Mouse (Mus musculus) cerebellum, adult 8-10 months (tissue): ENCODE data around the gene Coro2a.

Source experiments
- DNase-seq: peaks from one replicate; pipeline ENCODE4 v3.0.0; 2022

The Coro2a gene

DNA sequence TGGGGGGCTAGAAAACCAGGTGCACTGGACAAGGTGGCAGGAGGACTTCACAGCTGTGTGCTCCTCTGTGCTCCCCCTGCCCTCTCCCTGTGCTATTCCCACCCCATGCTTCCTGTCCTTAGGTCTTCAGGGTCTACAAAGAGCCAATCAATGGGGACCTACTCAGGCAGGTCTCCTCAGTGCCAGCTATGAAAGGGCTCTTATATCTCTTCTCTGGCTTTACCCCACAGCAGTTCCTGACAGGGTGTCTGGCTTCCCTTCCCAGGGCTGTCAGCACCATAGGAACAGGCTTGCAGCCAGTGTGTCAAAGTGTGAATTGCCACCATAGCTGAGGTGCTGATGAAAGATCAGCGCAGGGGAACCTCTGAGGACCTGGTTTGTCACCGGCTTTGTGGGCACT lies 81.5 kb downstream of the Coro2a start:
- DNase-seq: no peak

DNA sequence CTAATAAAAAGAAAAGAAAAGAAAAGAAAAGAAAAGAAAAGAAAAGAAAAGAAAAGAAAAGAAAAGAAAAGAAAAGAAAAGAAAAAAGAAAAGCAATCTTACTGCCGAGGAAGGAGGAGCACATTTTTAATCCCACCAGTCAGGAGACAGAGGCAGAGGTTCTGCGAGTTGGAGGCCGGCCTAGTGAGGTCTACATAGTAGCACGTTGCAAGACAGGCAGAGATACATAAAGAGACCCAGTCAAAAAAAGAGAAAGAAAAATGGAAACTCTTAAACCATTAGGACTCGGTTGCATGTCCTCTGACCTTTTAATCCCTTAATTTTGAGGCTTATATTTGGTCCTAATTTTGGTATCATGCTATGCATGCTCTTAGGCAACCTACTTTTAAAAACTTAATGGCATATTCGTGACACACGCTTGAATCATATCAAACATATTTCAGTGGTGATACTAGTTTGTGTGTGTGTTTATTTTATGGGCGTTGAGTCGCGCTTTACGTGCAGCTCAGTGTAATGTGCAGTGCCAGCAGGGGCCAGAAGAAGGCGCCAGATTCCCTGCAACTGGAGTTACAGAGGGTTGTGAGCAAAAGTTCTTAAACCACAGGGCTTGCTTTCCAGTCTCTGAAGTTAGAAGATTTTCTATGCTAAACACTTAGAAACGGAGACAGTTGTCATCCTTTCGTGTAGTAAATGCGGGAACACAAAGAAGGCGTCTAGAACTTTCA lies 94.1 kb downstream of the Coro2a start:
- DNase-seq: peak; percentile 68

DNA sequence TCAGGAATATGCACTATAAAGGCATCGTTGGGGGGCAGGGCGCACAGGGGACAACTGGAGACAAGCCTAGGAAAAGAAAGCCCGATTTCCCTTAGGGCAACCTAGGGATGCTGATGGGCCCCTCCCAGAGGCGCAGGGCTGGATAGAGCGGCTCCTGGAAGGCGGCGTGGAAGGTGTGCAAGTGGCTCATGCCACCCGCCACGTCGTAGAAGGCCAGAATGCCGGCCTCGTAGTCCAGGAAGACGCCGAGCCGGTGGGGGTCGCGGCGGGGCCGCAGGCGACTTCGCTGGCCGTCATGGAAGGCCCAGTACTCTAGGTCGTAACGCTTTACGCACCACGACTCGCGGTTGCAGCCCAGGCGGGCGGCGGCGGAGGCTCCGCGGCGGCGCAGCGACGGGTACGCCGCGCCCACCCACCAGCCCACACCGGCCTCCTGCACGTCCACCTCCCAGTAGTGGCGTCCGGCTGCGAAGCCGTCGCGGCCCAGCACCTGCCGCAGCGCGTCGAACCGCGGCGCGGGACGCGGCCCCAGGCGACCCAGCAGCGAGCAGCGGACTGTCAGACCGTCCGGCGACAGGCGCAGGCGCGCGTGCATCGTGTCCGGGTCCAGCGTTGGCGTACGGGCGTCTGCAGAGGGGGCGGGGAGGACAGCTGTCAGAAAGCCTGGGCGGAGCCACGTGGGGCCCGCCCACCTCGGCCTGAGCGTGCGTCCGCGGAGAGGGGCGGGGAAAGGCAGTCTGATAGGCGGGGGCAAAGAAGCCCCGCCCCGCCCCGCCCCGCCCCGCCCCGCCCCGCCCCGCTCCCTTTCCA lies 95.0 kb downstream of the Coro2a start:
- DNase-seq: peak; percentile 83

DNA sequence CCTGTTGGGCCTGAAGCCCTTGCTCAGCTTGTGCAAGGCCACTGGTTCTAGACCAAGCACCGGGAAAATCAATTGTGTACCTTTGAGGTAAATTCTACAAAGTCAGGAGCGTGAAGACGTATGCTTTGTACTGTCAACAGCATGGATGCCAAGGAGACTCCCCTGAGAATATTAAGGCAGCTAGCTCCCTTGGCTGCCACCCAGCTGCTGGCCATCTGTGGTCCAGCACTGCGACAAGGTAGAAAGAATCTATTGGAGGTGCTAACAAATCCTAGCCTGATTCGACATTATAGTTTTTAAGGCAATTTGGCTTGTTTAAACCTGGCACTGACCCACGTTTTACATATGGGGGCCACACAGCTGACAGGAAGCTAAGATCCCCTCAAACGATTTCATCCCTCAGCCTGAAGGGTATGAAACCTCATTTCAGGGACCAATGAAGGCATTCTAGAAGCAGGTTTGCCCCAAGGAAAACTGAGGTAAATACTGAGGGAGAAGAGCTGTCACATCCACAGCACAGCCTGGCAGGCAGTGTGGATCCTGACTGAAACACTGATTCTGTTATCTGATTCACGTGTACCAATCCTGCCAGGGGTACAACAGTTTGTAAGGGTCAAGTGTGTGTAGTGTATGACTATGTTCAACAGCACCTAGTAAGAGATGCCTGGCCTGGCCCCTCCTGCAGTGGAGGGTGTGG lies 96.5 kb downstream of the Coro2a start:
- DNase-seq: peak; percentile 32

DNA sequence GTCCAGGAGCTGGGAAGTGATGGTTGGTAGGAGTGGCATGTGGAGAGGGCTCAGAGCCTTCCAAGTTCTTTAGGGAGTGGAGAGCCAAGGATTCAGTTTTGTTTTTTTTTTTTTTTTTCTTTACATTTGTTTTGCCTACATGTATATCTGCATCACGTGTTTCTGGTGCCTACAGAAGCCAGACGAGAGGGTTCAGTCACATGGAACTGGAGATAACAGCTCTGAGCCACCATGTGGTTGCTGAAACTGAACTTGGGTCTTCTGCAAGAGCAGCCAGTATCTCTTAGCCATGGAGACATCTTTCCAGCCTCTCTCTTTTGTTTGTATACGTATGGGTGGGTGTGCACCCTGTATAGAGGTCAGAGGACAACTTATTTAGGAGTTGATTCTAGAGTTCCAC lies 98.1 kb downstream of the Coro2a start:
- no peak for DNase-seq

DNA sequence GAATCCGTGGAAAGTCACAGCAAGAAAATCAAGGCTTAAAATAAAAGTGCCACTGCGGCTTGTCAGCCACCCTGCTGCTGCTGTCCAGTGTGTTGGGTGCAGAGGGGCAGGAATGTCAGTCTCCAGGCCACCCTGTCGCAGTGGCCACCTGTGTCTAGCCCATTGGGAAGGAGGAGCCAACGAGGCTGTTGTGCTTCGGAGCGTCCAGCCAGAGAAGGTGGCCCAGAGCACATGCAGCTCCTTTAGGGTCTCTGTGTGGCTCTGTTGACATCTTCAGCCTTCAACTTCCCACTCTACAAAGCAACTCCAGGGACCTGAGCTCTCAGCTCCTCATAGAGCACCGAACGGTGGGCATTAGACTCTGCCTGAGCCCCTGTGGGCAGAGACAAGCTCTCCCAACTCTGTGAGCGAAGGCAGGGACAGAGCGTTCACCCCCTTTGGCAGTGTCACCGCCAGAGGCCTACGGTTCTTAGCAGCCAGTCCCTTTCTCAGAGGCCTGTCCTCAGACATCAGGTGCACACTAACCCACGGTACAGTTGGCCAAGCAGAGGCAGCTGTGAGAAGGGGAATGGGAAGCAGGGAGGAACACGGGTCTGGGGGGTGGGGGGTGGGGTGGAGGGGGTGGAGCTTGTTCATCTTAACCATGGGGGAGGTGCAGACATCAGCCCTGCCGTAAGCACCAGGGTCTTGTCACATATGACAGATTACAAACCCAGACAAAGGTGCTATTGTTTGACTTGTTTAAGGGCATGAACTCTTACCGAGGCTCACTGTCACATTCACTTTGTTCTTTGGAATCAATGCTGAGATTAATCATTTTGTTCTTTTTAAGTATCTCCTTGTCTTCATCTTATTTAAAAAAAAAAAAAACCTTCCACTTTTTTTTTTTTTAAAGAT lies 99.1 kb downstream of the Coro2a start:
- no peak for DNase-seq

DNA sequence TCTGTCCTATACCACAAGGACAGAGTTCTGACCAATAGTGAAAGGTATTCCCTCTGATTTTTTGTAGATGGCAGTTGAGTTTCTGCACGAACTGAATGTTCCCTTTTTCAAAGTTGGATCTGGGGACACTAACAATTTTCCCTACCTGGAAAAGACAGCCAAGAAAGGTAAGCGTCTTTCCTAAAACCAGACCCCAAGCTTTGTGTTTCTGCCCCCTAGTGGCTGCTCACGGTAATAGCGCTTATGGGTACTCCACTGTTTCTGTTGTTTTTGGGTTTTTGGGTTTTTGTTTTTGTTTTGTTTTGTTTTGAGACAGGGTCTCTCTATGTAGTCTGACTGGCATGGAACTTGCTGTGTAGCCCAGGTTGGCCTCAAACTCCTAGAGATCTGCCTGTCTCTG lies 103.0 kb downstream of the Coro2a start:
- peak; percentile 61 for DNase-seq

DNA sequence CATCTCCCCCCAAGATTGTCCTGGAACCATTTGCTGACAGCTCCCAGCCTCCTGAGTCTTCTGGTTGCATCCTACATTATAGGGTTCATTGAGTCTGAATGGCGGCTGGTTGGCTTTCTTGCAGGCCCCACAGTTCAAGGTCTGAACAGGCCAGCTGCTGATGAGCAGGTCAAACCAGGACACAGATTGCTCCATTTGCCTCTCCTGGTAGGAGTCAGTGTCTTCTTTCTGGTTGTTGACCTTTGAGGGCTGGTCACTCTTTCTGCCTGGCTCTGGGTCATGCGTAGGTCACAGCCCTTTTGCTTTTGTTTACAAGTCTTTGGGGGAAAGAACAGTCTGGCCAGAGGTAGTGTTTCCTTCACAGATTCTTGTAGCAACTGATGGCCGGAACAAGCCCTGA lies 103.5 kb downstream of the Coro2a start:
- DNase-seq: no peak

DNA sequence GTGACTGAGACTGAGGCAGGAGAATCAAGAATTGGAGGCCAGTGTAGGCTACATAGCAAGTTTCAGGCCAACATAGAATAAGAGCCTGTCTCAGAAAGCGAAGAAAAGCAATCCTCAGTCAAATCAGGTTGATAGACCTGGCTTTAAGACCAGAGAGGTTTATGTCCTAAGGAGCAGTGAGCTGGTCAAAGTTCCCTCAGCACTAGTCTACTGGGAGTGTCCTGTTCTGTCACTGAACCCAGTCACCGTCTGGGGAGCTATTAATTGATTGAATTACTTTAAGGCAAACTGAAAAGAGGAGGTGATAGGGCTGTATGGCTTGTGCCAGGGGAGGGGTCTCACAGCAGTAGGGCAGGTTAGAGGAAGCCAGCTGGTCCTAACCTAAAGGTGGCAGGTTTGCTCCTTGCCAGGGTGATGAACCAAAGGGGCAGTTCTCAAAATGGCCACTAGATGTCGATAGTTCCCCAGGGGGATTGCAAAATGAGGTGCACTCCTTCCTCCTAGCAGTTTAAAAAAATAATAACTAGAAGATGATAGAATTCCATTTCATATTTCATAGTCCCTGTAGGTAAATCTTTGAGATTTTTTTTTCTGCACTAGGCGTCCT lies 104.6 kb downstream of the Coro2a start:
- peak; percentile 73 for DNase-seq

DNA sequence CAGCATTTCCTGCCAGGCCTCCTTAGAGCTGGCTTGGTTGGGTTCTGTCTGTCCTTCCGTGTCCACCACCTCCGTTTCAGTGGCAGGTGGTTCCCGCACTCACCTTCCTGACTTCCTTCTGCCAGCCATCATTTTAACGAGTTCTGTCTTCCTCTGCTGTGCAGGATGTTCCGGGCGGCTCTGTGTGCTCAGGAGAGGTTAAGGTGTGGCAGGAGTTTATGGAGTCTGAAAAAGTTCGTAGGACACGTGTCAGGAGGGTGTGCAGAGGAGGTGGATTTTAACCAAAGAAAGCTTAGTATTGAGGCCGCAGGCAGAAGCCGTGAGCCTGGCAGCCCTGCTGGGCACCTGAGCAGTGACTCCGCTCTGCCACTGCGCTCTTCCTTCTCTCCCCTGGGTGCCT lies 106.5 kb downstream of the Coro2a start:
- DNase-seq: no peak

DNA sequence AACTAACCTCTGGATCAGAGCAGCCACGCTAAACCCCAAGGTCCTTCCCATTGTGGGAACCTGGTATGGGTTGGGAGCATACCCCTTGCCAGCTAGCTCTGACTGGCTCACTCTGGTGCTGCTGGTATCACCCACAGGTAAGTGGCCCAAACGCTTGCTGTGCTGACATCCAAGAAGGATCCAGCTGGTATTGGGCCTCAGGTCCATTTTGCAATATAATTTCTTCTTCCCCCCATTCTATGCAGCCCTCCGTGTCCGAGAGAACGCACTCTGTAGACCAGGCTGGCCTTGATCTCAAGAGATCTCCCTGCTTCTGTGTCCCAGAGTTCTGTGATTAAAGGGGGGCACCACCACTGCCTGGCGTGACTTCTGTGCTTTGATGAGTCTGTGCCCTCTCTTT lies 108.9 kb downstream of the Coro2a start:
- no peak for DNase-seq

DNA sequence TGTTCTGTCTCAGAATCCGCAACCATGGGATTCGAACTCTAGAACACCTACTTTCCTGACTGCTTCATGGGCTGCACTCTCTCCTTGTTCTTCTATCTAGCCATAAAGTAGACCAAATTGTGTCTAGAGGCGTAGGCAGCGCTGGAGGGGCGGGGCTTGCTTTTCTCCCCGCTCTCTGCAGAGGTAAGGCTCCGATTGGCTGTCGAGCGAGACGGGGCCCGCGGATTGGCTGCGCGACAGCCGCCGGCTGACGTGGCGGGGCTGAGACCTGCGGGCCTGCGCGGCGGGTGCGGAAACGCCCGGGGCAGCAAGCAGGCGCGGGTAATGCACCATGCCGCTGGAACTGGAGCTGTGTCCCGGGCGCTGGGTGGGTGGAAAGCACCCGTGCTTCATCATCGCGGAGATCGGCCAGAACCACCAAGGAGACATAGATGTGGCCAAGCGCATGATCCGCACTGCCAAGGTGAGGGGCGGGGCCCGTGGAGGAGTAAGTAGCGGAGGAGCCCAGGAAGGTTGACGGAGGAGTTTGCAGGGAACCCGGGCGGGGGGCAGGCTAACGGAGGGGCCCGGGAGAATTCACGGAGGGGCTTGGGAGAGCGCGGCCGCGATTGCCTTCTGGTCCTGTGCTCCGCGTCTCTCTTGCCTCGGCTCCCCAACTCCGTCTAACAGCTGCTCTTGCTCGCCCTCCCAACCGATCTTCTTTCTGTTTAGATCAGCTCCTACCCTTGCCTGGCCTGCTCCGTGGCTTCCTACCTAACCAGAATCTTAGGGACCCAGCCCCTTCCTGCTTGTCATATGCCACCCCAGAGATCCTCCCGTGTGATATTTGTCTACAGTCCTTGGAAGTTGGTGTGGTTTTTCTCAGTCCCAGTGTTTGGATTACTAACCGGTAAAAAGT lies 112.7 kb downstream of the Coro2a start, which contains the start of gene Nans:
Gene Nans (plus strand): TSS at position 221 of the 898 bp plus-strand sequence.
- DNase-seq: peak; percentile 90

DNA sequence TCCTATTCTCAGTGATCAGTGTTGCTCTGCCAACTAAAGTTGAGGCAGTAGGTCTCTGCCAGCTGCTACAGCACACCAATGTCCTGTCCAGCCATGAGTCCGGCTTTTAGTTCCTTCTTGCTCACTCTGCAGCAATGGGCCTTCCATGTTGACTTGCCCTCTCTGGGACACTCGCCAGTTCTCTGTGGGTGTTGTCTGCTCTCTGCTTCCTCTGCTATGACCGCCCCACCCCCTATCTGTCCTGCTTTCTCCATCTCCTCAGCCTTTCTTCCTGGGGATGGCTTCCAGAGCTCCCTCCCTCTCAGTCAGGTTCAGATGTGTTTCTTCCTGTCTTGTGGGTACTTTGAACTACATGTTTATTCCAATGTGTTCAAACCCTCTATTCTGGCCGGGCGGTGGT lies 114.7 kb downstream of the Coro2a start:
- no peak for DNase-seq
